Mouse (Mus musculus) gonadal fat pad, adult 2 months (tissue): ENCODE measurements around the gene Cyb5d1. TPM values are rescaled to one million over a fixed set of nuclear protein-coding genes. Genes with fewer than 3 reads are reported as not detected.

Experiments
- DNase-seq: peaks from one replicate; pipeline ENCODE4 v3.0.0-alpha.2; 2012; ENCODE audit warnings: low read depth
- polyA plus RNA-seq: library from polyadenylated mRNA; depleted of rRNA; stranded (reverse); fragments of >200 nt; gene quantifications from 2 replicates; pipeline ENCODE4 v1.2.3, GENCODE M21; 2012; rRNA removed

Gene Cyb5d1
- polyA plus RNA-seq, 1 experiment, result 31.8 TPM

- no peak for DNase-seq
Observed at GRCm38 (mm10) chr11:69357690-69358089, 37.7 kb downstream of the Cyb5d1 start.

GRCm38 (mm10) chr11:69356544-69356943 is 38.9 kb downstream of the Cyb5d1 start:
- no peak for DNase-seq

GRCm38 (mm10) chr11:69346441-69346840 is 49.0 kb downstream of the Cyb5d1 start:
- no peak for DNase-seq

Other genes with a start within 250 kb of the Cyb5d1 start
- gene Alox12b, start 238.6 kb downstream of the Cyb5d1 start, polyA plus RNA-seq, result not detected in 2 replicates
- not detected in 2 replicates for gene Alox8, start 197.8 kb downstream of the Cyb5d1 start, polyA plus RNA-seq
- gene Gucy2e, start 158.6 kb downstream of the Cyb5d1 start, polyA plus RNA-seq, result 0.04 and 0.05 TPM in 2 replicates
- 6.8 and 7.0 TPM in 2 replicates for gene Cntrob, start 71.9 kb downstream of the Cyb5d1 start, polyA plus RNA-seq
- gene Trappc1, start 71.7 kb downstream of the Cyb5d1 start, polyA plus RNA-seq, result 66.2 and 80.4 TPM in 2 replicates
- 0.76 and 0.94 TPM in 2 replicates for gene Kcnab3, start 69.4 kb downstream of the Cyb5d1 start, polyA plus RNA-seq
- 0.66 and 1.5 TPM in 2 replicates for gene Rnf227, start 55.2 kb downstream of the Cyb5d1 start, polyA plus RNA-seq
- 66.3 and 80.2 TPM in 2 replicates for gene Chd3, start 26.2 kb downstream of the Cyb5d1 start, polyA plus RNA-seq
- gene Naa38, start 144 bp downstream of the Cyb5d1 start, polyA plus RNA-seq, result 195 and 269 TPM in 2 replicates
- 26.1 and 39.5 TPM in 2 replicates for gene Tmem88, start 2.6 kb upstream of the Cyb5d1 start, polyA plus RNA-seq
- gene Kdm6b, start 18.0 kb upstream of the Cyb5d1 start, polyA plus RNA-seq, result 7.3 and 17.3 TPM in 2 replicates
- gene Dnah2, start 153.5 kb upstream of the Cyb5d1 start, polyA plus RNA-seq, result 0.88 and 1.1 TPM in 2 replicates
- 0.93 and 1.1 TPM in 2 replicates for gene Efnb3, start 164.6 kb upstream of the Cyb5d1 start, polyA plus RNA-seq
- 13.1 and 14.9 TPM in 2 replicates for gene Wrap53, start 184.6 kb upstream of the Cyb5d1 start, polyA plus RNA-seq
- gene Trp53, start 184.7 kb upstream of the Cyb5d1 start, polyA plus RNA-seq, result 58.2 and 62.0 TPM in 2 replicates
- 12.5 and 18.1 TPM in 2 replicates for gene Atp1b2, start 210.3 kb upstream of the Cyb5d1 start, polyA plus RNA-seq
- gene Shbg, start 222.3 kb upstream of the Cyb5d1 start, polyA plus RNA-seq, result not detected in 2 replicates
- 10.3 and 11.2 TPM in 2 replicates for gene Sat2, start 226.4 kb upstream of the Cyb5d1 start, polyA plus RNA-seq
- gene Fxr2, start 237.4 kb upstream of the Cyb5d1 start, polyA plus RNA-seq, result 69.7 and 80.8 TPM in 2 replicates